Mouse (Mus musculus): ENCODE measurements at regions not wholly inside any gene's neighbourhood (a gene's known extent, or its start where the extent isn't known, plus 50 kb on each side); places are given as distances from the start of the nearest gene placed in this dataset.

DNA sequence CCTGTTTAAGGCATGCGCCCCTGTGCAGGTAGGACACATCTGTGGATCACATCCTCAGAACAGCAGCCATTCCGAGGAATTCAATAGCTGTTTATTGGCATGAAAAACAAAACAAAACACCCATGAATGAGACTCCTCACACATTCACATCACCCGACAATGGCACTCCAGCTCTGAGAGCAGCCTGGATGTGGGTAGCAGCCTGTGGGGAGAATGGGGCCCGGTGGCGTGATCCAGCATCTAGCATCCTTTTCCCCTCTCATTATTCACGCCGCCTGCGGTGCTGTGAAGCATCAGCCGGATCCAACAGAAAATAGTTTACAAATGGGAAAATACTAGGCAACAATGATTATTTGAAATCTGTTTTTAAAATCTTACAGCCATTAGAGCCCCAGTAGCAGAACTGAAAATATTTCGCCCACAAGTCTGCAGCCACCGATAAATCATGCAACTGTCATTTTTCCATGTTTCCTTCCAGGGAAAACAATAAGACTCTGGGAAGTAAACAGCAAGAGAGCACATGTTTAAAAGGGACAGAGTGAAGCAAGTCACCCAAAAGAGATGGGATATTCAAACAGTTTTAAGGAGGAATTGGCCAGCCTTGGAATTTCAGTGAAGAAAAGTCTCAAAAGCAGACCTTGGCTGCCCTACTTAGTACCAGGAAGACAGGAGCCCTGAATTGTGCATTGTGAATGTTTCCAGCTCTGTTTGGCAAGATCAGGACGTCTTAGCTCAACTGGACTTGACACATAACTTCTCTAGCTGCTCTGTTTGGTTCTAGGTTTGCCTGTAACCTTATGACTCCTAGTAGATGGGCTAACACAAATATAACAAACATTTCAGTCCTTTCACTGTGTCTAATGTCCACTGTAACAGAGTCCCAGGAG lies 50.2 kb upstream of the Arntl start:
- DNase-seq (ENCODE audit: low read depth, low spot score), result no peak
